Mouse (Mus musculus) lung, postnatal 4 days (tissue): ENCODE results near the gene Hc.
A peak's percentile ranks its signal among the peaks of the same experiment; 100 is the strongest.

Experiments
- DNase-seq, 2 experiments: peaks; one replicate each; pipeline ENCODE4 v3.0.0; 2021

The Hc gene

DNA sequence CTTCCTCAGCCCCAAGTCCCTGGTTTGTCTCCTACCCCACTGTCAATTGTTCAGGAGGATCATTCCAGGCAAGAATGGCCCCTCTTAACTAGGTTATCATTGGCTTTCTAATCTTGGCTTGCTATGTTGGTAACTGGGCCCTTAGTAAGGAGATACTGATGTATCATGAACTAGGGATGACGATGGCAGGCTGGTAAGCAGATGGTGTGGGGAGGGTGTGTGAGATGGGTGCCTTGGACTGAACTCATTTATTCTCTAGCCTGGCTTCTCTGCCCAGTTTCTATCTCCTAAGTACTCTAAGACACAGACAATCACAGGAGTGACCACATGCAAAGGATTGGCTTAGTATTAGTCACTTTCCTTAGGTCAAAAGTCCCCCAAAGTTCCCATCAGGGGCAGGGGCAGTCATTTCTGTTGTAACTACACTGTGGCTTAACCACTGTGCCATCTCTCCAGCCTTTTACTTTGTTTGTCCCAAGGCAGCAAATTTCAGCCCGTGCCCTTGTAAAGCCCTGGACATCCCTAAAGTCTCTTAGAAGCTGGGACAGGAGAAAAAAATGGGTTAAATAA is 107.6 kb downstream of the Hc start:
- no peak for DNase-seq

DNA sequence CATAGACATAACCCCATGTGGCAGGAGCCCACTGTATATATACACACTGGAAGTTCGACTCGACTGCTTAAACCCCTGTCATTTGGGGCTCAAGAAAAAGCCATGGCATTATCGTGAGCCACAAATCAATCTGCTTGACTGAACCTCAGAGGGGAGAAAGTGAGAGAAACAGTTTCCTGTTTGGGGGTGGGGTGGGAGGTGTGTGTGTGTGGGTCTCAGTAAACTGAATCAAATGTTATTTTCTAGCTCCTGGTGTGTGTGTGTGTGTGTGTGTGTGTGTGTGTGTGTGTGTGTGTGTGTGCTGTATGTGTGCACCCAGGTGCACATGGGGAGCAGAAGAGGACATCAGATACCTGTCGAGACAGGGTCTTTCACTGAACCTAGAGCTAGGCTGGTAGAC is 108.2 kb downstream of the Hc start:
- no peak for DNase-seq

DNA sequence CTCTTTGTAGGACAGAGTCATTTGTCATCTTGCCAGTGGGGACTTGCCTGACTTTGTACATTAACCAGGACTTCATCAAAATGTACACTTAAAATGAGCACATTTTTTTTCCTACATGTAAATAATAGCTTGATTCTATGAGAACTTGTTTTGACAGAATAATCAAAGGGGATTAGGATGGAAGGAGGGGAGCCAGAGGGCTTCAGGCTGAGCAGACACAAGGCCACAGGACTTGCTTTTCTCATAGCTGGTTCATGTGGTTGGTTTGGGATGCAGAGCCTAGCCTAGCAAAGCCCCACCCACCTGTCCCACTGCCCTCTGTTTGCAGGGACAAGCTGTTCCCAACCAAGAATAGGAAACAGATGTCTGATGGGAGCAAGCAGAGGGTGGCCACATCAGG is 109.8 kb downstream of the Hc start:
- no peak for DNase-seq

DNA sequence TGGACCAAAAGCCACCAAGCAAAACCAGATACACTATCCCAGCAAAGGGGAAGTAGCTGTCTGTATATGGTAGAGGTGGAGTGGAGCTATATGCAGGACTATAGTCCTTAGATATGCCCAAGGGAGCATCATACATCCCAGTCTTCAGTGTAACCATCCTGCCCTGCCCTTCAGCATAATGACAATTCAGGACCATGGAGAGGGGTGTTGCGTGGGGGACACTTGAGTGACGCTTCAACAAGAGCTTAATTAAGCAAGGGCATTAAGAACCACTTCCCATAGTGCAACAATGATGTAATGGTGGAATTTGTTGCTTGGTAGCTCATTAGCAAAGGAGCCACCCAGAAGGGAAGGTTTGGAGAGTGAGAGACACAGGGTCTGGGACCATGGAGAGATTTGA is 112.6 kb downstream of the Hc start:
- DNase-seq: no peak

DNA sequence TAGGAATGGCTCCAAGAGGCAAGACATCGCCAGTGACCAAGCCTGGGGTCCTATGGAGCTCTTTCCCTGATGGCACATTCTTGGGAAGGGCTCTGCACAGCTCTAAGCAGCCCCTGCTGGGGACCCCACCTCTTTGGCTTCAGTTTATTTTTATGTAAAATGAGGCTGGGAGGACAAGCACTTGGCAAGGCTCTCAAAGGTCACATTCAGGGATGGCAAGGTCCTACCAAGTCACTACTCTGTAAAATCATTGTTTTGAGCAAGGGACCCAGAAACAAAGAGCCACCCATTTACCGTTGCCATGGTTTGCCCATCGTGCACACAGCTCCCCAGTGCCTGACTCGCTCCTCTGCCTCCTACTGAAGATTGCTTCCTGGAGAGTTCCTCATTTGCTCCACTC is 115.2 kb downstream of the Hc start:
- no peak for DNase-seq

DNA sequence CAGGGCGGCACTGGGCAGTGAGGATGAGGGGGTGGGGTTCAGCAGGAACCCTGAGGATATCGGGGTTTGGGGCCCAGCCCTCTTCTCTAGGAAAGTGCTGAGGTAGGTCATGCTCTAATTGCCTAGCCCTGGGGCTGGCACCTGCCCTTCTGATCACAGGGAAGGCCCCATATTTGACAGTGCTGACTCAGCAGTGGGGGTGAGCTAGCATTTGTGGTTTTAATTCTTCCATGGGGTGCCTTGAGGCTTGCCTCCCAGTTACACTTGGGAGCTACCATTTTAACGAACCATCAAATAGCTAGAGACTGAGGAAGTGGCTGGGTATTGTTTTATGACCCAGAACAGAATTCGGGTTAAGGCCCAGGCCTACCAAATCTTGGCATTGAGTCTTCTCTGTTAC is 115.7 kb downstream of the Hc start:
- DNase-seq: no peak

GRCm38 (mm10) chr2:34944761-34945160 is 116.5 kb downstream of the Hc start:
- peak; percentile 85 for DNase-seq

- DNase-seq: no peak
These were observed 117.6 kb downstream of the Hc start for GRCm38 (mm10) chr2:34943556-34944120.

GRCm38 (mm10) chr2:34941061-34941675 is 120.1 kb downstream of the Hc start:
- no peak for DNase-seq

GRCm38 (mm10) chr2:34940246-34940645 is 121.0 kb downstream of the Hc start:
- DNase-seq: no peak

- DNase-seq: peak; percentile 27 to 58
These were observed 122.7 kb downstream of the Hc start for GRCm38 (mm10) chr2:34938269-34939208.

DNA sequence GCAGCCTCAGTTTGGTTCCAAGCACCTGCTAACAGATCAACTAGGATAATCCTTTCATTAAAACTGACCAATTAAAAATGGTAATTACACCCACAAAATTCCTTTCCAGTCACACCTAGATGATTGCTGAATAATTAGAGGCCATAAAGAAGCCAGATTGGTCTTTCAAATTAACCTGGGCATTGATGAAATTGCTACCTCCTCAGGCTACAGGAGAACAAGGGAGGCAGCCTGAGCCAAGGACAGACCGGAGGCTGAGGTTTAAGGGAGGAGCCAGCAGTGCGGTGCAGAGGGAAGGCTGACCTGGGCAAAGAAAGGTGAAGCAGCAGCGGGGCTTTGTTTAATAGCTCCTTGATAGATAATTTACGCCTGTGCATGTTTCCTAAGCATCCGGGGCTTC is 123.8 kb downstream of the Hc start:
- DNase-seq: no peak
